Mouse (Mus musculus): Measurements from ENCODE around the gene Fgfr1op2. TPM values are rescaled to one million over a fixed set of nuclear protein-coding genes. Genes with fewer than 3 reads are reported as not detected.
A peak's percentile ranks its signal among the peaks of the same experiment; 100 is the strongest.

The Fgfr1op2 gene
- polyA plus RNA-seq, 1 experiment from 2014 or later, result 55.8 TPM

DNA sequence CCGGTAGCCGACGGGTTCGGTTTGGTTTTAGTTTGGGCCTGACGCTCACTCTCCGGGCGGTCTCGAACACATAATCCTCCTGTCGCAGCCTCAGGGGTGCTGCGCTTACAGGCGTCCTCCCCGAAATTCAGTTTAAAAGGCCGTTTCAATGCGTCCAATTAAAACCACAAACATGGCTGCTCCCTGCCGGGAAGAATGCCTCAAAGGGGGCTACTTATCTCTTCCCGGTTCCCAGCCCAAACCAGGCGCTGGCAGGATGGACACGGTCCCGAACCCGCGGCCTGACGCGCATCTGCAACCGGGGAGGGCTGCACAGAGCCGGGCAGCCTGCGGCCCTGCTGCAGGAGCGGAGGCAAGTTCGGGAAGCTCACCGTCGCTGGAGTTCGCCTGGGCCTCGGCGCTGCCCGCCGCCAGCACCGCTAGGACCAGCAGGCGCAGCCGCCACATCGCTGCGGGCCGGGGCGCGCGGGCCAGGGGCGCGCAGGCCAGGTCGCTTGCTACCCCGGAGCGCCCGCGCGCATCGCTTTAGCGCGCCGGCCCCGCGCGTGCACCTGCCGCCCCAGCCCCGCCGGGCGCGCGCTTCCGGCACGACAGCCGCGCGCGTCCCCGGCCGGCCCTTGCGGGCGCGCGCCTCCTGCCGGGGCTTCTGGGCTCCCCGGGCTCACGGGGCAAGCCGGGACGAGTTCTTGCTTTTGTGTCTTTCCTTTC, 57.2 kb downstream of the Fgfr1op2 start:
- under 1% methylated on average over 70 of the region's 82 CpGs for WGBS

GRCm38 (mm10) chr6:146634759-146635606, 58.0 kb downstream of the Fgfr1op2 start:
- WGBS, result 68% methylated on average over 4 of the region's 4 CpGs
- ATAC-seq (replicated peaks), result no peak
- H3K27me3 ChIP-seq, result no peaks in the 10 kb centered on the region
- peaks cover 14% of the 10 kb centered on the region for H3K4me1 ChIP-seq
- H3K4me3 ChIP-seq, result peak overlapping the region; percentile 83
- no peaks in the 10 kb centered on the region for H3K9me3 ChIP-seq
- no peaks in the 10 kb centered on the region for H3K36me3 ChIP-seq
- H3K9ac ChIP-seq (replicated peaks), result no peak overlapping the region
- H3K27ac ChIP-seq (replicated peaks), result no peak overlapping the region
- H3K4me2 ChIP-seq (replicated peaks), result peak overlapping the region; percentile 65; the same call in 1 of the 2 replicates

More for the DNA sequence above, 57.2 kb downstream of the Fgfr1op2 start:
- Histone ChIP-seq H3K27me3 (no peaks in the 10 kb centered on the region), H3K36me3 (no peaks in the 10 kb centered on the region), H3K9me3 (no peaks in the 10 kb centered on the region), H3K4me1 (peaks cover 14% of the 10 kb centered on the region), H3K9ac (replicated peaks) (peak overlapping the region; percentile 79), H3K4me2 (replicated peaks) (peak overlapping the region; percentile 65), H3K27ac (replicated peaks) (peak overlapping the region; percentile 86), H3K4me3 (peak overlapping the region; percentile 83)
- ATAC-seq (replicated peaks), result peak; percentile 93

DNA sequence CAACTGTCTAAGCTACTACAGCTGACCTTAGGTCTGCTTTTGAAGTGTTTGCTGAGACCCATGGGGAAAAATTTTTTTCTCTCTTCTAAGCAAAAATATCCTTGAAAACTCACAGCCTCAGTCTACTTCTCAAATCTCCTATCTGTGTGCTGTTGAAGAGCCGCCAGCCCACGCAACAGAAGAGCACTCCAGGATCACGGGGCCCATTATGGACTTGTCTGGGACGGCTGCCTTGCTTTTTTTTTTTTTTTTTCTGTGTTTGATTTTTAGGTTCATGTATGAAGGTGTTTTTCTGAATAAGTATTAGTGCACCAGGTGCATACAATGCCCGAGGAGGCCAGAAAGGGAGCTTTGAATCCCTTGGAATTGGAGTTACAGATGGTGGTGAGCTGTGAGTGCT, 59.5 kb downstream of the Fgfr1op2 start:
- Histone ChIP-seq H3K9ac (replicated peaks) (no peak overlapping the region), H3K9me3 (no peaks in the 10 kb centered on the region), H3K4me2 (replicated peaks) (no peak overlapping the region), H3K4me1 (peaks cover 14% of the 10 kb centered on the region), H3K27ac (replicated peaks) (no peak overlapping the region), H3K27me3 (no peaks in the 10 kb centered on the region), H3K4me3 (no peak overlapping the region), H3K36me3 (no peaks in the 10 kb centered on the region)
- 87% methylated on average over 5 of the region's 5 CpGs for WGBS
- no peak for ATAC-seq (replicated peaks)

GRCm38 (mm10) chr6:146640068-146640965, 63.3 kb downstream of the Fgfr1op2 start:
- Histone ChIP-seq H3K36me3 (no peaks in the 10 kb centered on the region), H3K27me3 (no peaks in the 10 kb centered on the region), H3K9me3 (no peaks in the 10 kb centered on the region), H3K9ac (replicated peaks) (no peak overlapping the region), H3K4me2 (replicated peaks) (no peak overlapping the region), H3K4me3 (no peak overlapping the region), H3K27ac (replicated peaks) (no peak overlapping the region), H3K4me1 (peaks cover 15% of the 10 kb centered on the region)
- 86% methylated on average over 7 of the region's 7 CpGs for WGBS
- ATAC-seq (replicated peaks), result no peak

DNA sequence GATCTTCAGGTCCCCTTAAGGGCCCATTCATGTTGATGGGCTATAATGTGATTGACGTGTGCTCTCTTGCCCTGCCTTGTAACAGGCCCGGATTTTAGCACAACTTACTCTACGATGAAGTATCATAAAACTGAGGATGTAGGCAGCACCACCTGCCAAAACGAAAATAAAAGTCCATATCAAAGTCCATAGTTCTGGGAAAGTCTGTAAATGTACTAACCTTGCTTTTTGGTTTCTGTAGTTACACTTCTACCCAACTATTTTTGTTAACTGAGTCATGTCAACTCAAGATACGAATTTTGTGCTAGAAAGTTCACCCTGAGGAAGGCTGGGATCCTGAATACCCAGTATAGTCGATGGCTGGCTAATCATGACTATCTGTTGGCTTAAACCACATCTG, 64.0 kb downstream of the Fgfr1op2 start:
- Histone ChIP-seq H3K4me2 (replicated peaks) (no peak overlapping the region), H3K36me3 (no peaks in the 10 kb centered on the region), H3K27ac (replicated peaks) (no peak overlapping the region), H3K9me3 (no peaks in the 10 kb centered on the region), H3K27me3 (no peaks in the 10 kb centered on the region), H3K4me1 (peaks cover 15% of the 10 kb centered on the region), H3K9ac (replicated peaks) (no peak overlapping the region), H3K4me3 (no peak overlapping the region)
- ATAC-seq (replicated peaks), result no peak
- WGBS, result 93% methylated on average over 6 of the region's 6 CpGs

GRCm38 (mm10) chr6:146641621-146642210, 64.7 kb downstream of the Fgfr1op2 start:
- Histone ChIP-seq H3K27me3 (no peaks in the 10 kb centered on the region), H3K4me1 (peaks cover 15% of the 10 kb centered on the region), H3K9me3 (no peaks in the 10 kb centered on the region), H3K9ac (replicated peaks) (peak overlapping the region; percentile 37), H3K36me3 (no peaks in the 10 kb centered on the region), H3K4me2 (replicated peaks) (peak overlapping the region; percentile 87), H3K27ac (replicated peaks) (peak overlapping the region; percentile 90), H3K4me3 (peak overlapping the region; percentile 96)
- ATAC-seq (replicated peaks), result peak; percentile 2; the same call in 1 of the 2 replicates
- WGBS, result 69% methylated on average over 11 of the region's 11 CpGs

DNA sequence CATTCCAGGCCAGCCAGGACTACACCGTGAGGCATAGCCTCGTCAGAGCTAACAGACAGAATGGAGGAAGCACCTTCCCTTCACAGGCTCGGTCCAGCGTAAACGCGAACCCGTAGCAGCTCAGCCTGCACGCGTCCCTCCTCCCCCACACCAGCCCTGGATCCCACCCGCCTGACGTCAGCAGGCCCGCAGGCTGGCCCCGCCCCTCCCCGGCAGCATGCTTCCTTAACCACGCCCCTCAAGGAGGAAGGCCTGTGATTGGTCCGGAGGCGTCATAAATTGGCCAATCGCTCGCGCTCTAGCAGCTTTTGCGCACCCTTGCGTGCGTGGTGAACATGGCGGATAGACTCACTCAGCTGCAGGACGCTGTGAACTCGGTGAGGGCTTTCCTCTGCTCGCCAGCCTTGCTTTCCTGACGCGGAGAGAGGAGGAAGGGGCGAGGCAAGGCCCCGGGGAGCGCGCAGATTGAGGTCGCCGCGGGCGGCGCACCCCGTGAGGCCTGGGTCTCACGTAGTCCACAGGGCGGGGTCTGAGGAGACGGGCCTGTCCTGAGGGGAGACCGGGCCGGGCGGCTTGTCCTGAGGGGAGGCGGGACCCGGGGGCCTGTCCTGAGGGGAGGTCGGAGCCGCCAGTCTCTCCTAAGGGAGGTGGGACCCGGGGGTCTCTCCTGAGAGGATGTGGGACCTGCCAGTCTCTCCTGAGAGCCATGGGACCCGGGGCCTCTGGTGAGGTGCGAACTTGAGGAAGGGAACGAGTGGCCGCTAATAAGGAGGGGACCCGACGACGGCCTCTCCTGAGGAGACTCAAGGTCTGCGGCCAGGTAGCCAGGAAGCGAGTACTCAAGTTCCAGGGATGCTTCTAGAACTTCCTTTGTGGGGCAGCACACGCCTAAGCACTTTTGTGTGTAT, 65.5 kb downstream of the Fgfr1op2 start, which contains the start of the genes Med21 and Tm7sf3:
Med21 (plus strand) TSS at position 272 of the 908 bp plus-strand sequence.
Tm7sf3 (minus strand) TSS at position 549 of the 908 bp plus-strand sequence.
- 1% methylated on average over 60 of the region's 60 CpGs for WGBS
- H3K4me3 ChIP-seq, result peak within 1 kb of the TSS; percentile 96
- H3K4me2 ChIP-seq (replicated peaks), result peak within 1 kb of the TSS; percentile 87
- peak within 1 kb of the TSS; percentile 90 for H3K27ac ChIP-seq (replicated peaks)
- no peaks in the 10 kb centered on the region for H3K27me3 ChIP-seq
- H3K4me1 ChIP-seq, result peaks cover 15% of the 10 kb centered on the region
- no peaks in the 10 kb centered on the region for H3K9me3 ChIP-seq
- H3K36me3 ChIP-seq, result no peaks in the 10 kb centered on the region
- peak within 1 kb of the TSS; percentile 84 for H3K9ac ChIP-seq (replicated peaks)
- peak; percentile 98 for ATAC-seq (replicated peaks)

GRCm38 (mm10) chr6:146643184-146643570, 66.2 kb downstream of the Fgfr1op2 start:
- Histone ChIP-seq H3K27ac (replicated peaks) (peak overlapping the region; percentile 90), H3K4me2 (replicated peaks) (peak overlapping the region; percentile 87), H3K9ac (replicated peaks) (peak overlapping the region; percentile 84), H3K4me3 (peak overlapping the region; percentile 96), H3K4me1 (peaks cover 15% of the 10 kb centered on the region), H3K27me3 (no peaks in the 10 kb centered on the region), H3K9me3 (no peaks in the 10 kb centered on the region), H3K36me3 (no peaks in the 10 kb centered on the region)
- no peak; the same call in 1 of the 2 replicates for ATAC-seq (replicated peaks)
- WGBS, result 43% methylated on average over 11 of the region's 11 CpGs

Measured in forebrain, embryonic 15.5 days (tissue).